Mouse (Mus musculus) neural tube, embryonic 11.5 days (tissue): Measurements from ENCODE around the gene Rai1. TPM values are rescaled to one million over a fixed set of nuclear protein-coding genes. Genes with fewer than 3 reads are reported as not detected.
A peak's percentile ranks its signal among the peaks of the same experiment; 100 is the strongest.

Source experiments
- ATAC-seq: fragments of 200-750 bp; cut with Nextera tagmentation; 2 replicates; pipeline ENCODE4 v1.8.0; 2017; ENCODE audit warnings: moderate number of reproducible peaks, mild to moderate bottlenecking, moderate TSS enrichment, moderate library complexity; ENCODE audit not compliant: insufficient read depth, low FRiP score, low TSS enrichment
- DNase-seq: peaks from one replicate; pipeline ENCODE4 v3.0.0-alpha.2; 2015; ENCODE audit warnings: low spot score
- H3K27ac ChIP-seq: fragments of 300-500 bp; sonication (generic); 2 replicates; pipeline ENCODE4 v1.5.1; 2014; ENCODE audit warnings: low read depth, mild to moderate bottlenecking, low read length
- H3K27me3 ChIP-seq: fragments of 300-500 bp; sonication (generic); 2 replicates; pipeline ENCODE4 v1.6.1; 2014; ENCODE audit warnings: mild to moderate bottlenecking, low read length, mixed read lengths; ENCODE audit not compliant: control insufficient read depth, insufficient read depth
- H3K36me3 ChIP-seq: fragments of 300-500 bp; sonication (generic); 2 replicates; pipeline ENCODE4 v1.6.1; 2014; ENCODE audit warnings: mild to moderate bottlenecking, low read length, moderate library complexity, mixed read lengths; ENCODE audit not compliant: control insufficient read depth, insufficient read depth
- H3K4me1 ChIP-seq: fragments of 300-500 bp; sonication (generic); 2 replicates; pipeline ENCODE4 v1.6.1; 2014; ENCODE audit warnings: low read length, mixed read lengths; ENCODE audit not compliant: control insufficient read depth, insufficient read depth
- H3K4me2 ChIP-seq: fragments of 300-500 bp; sonication (generic); 2 replicates; pipeline ENCODE4 v1.6.1; 2014; ENCODE audit warnings: low read depth, mild to moderate bottlenecking, moderate library complexity
- H3K4me3 ChIP-seq: fragments of 300-500 bp; sonication (generic); 2 replicates; pipeline ENCODE4 v1.5.1; 2014; ENCODE audit warnings: low read depth, low read length
- H3K9ac ChIP-seq: fragments of 300-500 bp; sonication (generic); 2 replicates; pipeline ENCODE4 v1.6.1; 2014; ENCODE audit warnings: mild to moderate bottlenecking, low read length
- H3K9me3 ChIP-seq: fragments of 300-500 bp; sonication (generic); 2 replicates; pipeline ENCODE4 v1.6.1; 2016; ENCODE audit warnings: low read length; ENCODE audit not compliant: control insufficient read depth
- WGBS: fragments of 180-500 bp; shearing (Covaris S2); extraction: QIAGEN DNeasy Blood & Tissue Kit; methylation state at CpG from one replicate; pipeline ENCODE4 v1.1.7; 2014; 5-methylcytosine and 5-hydroxymethylcytosine counted together
- polyA plus RNA-seq: library from polyadenylated mRNA; unstranded; fragments of >200 nt; fragmentation: Nextera tagmentation; extraction: Ambion mirVana; gene quantifications from 2 replicates; pipeline ENCODE4 v1.2.1, GENCODE M21; 2014

Gene Rai1
- polyA plus RNA-seq, 1 experiment from 2014 or later: 28.5 TPM

DNA sequence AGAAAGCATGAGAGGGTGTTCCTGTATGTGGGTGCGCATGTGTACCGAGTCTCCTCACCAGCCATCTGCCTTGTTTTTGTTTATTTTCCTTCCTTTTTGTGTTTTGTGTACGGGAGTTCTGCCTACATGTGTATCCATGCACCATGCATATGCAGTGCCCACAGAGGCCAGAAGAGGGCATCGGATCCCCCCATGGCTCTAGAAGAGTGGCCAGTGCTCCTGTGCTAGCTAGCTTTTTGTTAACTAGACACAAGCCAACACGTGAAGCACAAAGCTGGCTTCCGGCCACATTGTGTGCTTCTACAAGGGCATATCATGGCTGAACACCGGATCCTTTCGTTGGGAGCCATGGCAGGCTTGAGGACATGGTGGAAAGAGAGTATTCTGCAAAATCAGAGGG, 34.2 kb upstream of the Rai1 start:
- Histone ChIP-seq H3K27me3 (no peaks in the 10 kb centered on the region), H3K9me3 (no peaks in the 10 kb centered on the region), H3K4me2 (no peak overlapping the region), H3K27ac (no peak overlapping the region), H3K4me3 (no peak overlapping the region), H3K4me1 (no peaks in the 10 kb centered on the region), H3K36me3 (no peaks in the 10 kb centered on the region), H3K9ac (no peak overlapping the region)
- ATAC-seq (no peak), DNase-seq (peak; percentile 74)
- WGBS: 38% methylated on average over 8 of the region's 8 CpGs

DNA sequence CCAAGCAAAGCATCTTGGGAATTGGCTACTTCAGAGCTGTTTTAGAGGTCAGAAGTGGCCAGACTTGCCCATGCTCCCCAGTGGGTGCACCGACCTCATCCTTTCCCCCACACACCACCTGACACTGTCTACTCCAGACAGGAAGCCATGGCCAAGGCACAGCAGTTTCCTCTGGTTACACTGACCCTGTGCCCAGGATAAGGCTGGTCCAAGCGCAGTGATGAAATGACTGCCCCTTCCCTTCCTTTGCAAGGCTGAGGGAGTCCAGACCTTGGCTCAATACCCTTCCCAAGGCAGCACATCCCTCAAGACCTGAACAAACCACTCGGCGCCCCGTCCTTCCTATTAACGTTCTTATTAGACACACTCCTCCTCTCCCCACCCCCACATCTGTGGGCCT, 33.6 kb upstream of the Rai1 start:
- H3K4me1 ChIP-seq: no peaks in the 10 kb centered on the region
- H3K4me3 ChIP-seq: no peak overlapping the region
- 87% methylated on average over 6 of the region's 6 CpGs for WGBS
- H3K27me3 ChIP-seq: no peaks in the 10 kb centered on the region
- H3K4me2 ChIP-seq: no peak overlapping the region
- H3K27ac ChIP-seq: no peak overlapping the region
- H3K9ac ChIP-seq: no peak overlapping the region
- no peak for ATAC-seq
- H3K9me3 ChIP-seq: no peaks in the 10 kb centered on the region
- DNase-seq: no peak
- no peaks in the 10 kb centered on the region for H3K36me3 ChIP-seq

DNA sequence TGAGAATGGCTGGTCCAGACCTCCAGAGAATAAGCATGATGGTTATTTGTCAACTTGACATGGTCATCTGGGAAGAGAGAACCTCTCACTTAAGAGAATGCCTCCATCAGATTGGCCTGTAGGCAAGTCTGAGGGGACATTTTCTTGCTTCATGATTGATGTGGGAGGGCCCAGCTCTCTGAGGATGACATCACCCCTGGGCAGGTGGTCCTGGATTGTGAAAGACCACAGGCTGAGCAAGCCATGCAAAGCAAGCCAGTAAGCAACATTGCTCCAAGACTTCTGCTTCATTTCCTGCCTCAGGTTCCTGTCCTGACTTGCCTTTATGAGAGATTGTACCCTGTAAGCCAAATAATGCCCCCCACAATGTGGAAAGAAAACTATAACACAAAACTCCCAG, 31.7 kb upstream of the Rai1 start:
- Histone ChIP-seq H3K27me3 (no peaks in the 10 kb centered on the region), H3K4me3 (no peak overlapping the region), H3K27ac (no peak overlapping the region), H3K36me3 (no peaks in the 10 kb centered on the region), H3K9me3 (no peaks in the 10 kb centered on the region), H3K4me1 (no peaks in the 10 kb centered on the region), H3K4me2 (no peak overlapping the region), H3K9ac (no peak overlapping the region)
- no peak for DNase-seq
- ATAC-seq: no peak

DNA sequence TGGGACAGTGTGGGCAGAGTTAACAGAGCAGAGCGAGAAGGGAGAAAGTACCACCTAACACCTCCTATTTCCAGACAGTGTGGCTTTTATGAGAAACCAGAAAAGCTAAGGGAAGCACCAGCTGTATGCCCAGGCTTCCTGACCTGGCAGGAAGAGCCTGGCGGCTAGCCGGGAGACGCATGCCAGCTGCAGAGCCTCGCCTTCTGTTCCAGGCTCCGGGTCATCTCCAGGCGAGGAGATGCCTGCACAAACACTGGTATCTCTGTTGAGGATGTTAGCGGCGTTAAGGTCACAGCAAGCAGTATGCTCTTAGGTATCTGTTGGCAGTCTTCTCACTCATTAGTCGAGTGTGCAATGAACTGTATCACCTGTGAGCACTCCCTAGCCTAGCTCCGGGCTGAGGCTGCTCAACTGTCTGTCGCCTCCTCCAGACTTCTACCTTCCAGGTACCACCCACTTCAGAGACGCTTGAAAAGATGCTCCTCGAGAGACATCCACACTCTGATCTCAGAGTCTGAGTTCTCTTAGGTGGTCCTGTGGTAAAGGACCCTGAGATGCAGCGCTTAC, 30.8 kb upstream of the Rai1 start:
- DNase-seq (no peak), ATAC-seq (no peak)
- no peak overlapping the region for H3K4me3 ChIP-seq
- no peak overlapping the region for H3K4me2 ChIP-seq
- no peaks in the 10 kb centered on the region for H3K36me3 ChIP-seq
- 79% methylated on average over 15 of the region's 15 CpGs for WGBS
- no peaks in the 10 kb centered on the region for H3K9me3 ChIP-seq
- H3K27ac ChIP-seq: no peak overlapping the region
- H3K9ac ChIP-seq: no peak overlapping the region; the same call in 1 of the 2 replicates
- no peaks in the 10 kb centered on the region for H3K4me1 ChIP-seq
- H3K27me3 ChIP-seq: no peaks in the 10 kb centered on the region

DNA sequence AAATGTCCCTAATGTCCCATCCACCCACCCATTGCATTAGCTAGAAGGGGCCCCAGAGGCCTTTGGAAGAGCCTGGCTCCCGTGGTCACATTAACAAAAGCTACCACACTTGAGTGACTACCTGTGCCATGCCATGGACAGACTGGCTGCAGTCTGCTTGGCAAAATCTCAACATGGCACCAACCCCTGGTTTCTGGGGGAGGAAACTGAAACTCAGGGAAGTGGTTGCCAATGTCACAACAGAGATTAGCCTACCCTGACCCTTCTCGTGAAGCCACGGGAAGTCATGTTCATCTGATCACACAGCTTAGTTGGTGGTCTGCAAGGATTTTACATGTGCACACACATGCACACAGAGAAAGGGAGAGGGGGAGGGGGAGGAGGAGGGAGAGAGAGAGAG, 28.6 kb upstream of the Rai1 start:
- no peak overlapping the region for H3K9ac ChIP-seq

DNA sequence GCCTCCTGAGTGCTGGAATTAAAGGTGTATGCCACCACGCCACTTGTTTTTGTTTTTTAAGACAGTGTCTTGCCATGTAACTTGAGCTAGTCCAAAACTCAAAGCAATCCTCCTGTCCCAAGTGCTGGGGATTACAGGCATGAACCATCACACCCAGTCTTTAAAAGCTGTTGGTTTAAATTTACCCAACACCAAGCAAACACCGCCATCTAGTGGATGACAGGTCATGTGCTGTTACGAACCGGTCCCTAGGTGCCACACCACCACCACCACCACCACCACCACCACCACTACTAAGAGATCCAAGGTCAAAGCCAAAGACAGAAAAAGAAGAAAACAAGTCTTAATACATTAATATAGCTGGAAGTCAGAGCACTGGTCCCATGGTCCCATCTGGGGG, 28.0 kb upstream of the Rai1 start:
- no peak overlapping the region for H3K4me2 ChIP-seq
- H3K9ac ChIP-seq: no peak overlapping the region
- H3K27me3 ChIP-seq: no peaks in the 10 kb centered on the region
- no peak overlapping the region for H3K27ac ChIP-seq
- no peaks in the 10 kb centered on the region for H3K36me3 ChIP-seq
- DNase-seq (peak; percentile 56), ATAC-seq (no peak)
- H3K9me3 ChIP-seq: no peaks in the 10 kb centered on the region
- no peak overlapping the region for H3K4me3 ChIP-seq
- 10% methylated on average over 4 of the region's 4 CpGs for WGBS
- H3K4me1 ChIP-seq: no peaks in the 10 kb centered on the region

More for the DNA sequence above, 28.6 kb upstream of the Rai1 start:
- H3K4me1 ChIP-seq: no peaks in the 10 kb centered on the region
- WGBS: 92% methylated on average over 3 of the region's 3 CpGs
- no peak overlapping the region for H3K4me3 ChIP-seq
- H3K4me2 ChIP-seq: no peak overlapping the region
- DNase-seq (no peak), ATAC-seq (no peak)
- no peak overlapping the region for H3K27ac ChIP-seq
- H3K27me3 ChIP-seq: no peaks in the 10 kb centered on the region
- H3K9me3 ChIP-seq: no peaks in the 10 kb centered on the region
- no peaks in the 10 kb centered on the region for H3K36me3 ChIP-seq

DNA sequence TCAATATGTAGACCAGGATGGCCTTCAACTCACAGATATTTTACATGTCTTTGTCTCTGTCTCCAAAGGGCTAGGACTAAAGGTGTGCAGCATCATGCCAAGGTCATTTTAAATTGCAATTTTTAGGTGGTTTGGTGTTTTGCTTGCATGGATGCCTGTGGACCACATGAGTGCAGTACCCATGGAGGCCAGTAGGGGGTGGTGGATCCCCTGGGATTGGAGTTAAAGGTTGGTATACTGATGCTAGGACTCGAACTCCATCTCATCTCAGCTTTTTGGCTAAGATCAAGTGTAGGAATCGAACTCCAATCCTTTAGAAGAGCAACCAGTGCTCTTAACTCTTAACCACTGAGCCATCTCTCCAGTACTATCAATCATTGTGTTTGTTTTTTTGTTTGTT, 20.2 kb upstream of the Rai1 start:
- DNase-seq: peak; percentile 37
- Histone ChIP-seq H3K4me3 (no peak overlapping the region), H3K27me3 (no peaks in the 10 kb centered on the region), H3K9me3 (no peaks in the 10 kb centered on the region), H3K27ac (no peak overlapping the region), H3K36me3 (no peaks in the 10 kb centered on the region), H3K4me1 (no peaks in the 10 kb centered on the region), H3K4me2 (no peak overlapping the region), H3K9ac (no peak overlapping the region)
- WGBS: 44% methylated on average over 2 of the region's 2 CpGs
- ATAC-seq: no peak

DNA sequence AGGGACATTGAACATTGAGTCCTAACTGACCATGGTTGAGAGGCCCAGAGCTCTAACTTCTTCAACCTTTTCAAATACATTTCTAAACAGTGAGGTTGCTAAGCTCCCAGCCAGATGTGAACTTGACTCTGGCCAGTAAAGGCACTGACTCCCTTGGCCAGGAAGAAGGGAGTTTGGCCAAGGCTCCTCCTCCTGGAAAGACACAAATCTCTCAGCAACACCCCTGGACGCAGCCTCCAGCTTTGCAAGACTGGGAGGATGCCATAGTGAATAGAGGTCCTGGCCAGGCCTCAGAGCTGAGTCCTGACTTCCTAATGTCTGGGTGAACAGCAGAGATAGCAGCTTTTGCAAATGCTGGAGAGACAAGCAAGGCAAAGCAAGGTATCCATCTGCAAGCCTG, 18.1 kb upstream of the Rai1 start:
- 63% methylated on average over 1 of the region's 1 CpGs for WGBS
- no peak for DNase-seq
- H3K4me2 ChIP-seq: no peak overlapping the region
- H3K9me3 ChIP-seq: no peaks in the 10 kb centered on the region
- no peak overlapping the region for H3K27ac ChIP-seq
- H3K4me3 ChIP-seq: no peak overlapping the region
- no peaks in the 10 kb centered on the region for H3K36me3 ChIP-seq
- H3K4me1 ChIP-seq: no peaks in the 10 kb centered on the region
- H3K27me3 ChIP-seq: no peaks in the 10 kb centered on the region
- H3K9ac ChIP-seq: no peak overlapping the region
- no peak for ATAC-seq

DNA sequence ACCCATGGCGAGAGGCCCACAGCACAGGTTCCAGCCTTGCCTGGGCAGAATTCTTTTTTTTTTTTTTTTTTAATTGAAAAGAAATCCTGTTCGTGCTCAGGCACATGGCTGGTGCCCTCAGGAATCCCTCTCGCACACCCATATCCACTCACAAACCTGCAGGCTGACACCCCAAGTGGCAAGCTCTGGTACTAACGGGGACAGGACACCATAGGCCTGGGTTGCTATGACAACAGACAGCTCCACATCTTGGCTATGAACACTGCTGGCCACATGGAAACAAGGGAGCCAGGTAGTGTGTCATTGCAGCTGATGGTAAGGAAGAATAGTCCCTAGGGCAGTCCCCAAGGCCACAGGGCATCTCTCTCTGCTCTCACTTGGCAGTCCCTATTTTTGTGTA, 15.9 kb upstream of the Rai1 start:
- ATAC-seq: no peak
- H3K9ac ChIP-seq: no peak overlapping the region
- H3K4me3 ChIP-seq: no peak overlapping the region
- 49% methylated on average over 4 of the region's 4 CpGs for WGBS
- H3K36me3 ChIP-seq: no peaks in the 10 kb centered on the region
- H3K27ac ChIP-seq: no peak overlapping the region
- no peaks in the 10 kb centered on the region for H3K4me1 ChIP-seq
- no peaks in the 10 kb centered on the region for H3K27me3 ChIP-seq
- DNase-seq: peak; percentile 53
- H3K4me2 ChIP-seq: no peak overlapping the region
- H3K9me3 ChIP-seq: no peaks in the 10 kb centered on the region
